Mouse (Mus musculus): ENCODE results near the gene Klhdc8a. TPM values are rescaled to one million over a fixed set of nuclear protein-coding genes. Genes with fewer than 3 reads are reported as not detected.

Klhdc8a gene
- total RNA-seq, 2 experiments from 2014 or later: 18.4 to 19.8 TPM

DNA sequence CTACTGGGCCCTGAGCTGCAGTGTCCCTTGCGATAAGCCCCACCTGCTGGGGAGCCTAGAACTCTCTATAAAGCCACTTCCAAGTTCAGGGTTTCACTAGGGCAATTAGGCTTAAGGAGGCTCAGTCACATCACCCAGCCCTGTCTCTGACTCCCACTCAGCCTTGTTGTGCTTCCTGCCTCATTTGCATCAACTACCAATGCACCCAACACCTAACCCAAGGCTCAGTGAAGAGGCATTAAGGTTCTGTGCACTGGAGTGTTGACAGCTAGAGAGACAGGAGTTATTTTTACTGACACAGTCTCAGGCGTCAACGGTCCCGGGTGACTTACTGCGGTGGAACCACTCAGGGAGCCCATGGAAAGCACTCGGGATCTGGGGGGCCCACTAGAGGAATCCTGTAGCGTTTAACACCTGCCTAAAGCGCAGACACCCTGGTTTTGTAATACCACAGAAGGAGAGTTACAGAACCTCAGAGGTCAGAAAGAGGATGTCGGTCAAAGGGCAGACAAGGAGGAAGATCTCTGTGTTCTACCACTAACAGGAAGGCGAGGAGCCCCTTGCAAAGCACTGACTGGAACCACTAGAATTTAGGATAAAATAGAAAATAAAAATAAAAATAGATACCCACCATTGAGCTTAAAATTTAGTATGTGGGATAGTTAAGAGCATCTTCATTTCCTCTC, 12.9 kb downstream of the Klhdc8a start:
- no peak for DNase-seq (ENCODE audit: extremely low spot score in 1 of 2, low spot score in 2 of 2)
- intact Hi-C loops (cut with DNase I): no loop called here

DNA sequence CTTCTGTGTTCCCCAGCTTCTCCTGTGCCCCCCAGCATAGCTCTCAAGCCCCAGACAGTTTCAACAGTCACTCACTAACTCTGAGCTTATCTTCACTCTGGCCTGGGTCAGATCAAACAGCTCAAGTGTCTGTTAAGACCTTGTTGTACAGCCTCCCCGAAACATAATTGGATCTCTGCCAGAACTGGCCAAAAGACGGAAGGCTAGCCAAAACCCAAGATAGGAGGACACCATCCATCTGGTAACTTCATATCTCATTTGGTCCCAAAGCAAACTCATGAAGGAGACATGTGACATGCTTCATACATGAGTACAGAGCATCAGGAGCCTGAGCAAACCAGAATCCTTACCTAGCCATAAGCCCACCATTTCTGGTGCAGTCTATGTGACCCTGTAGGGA, 13.6 kb downstream of the Klhdc8a start:
- no peak for DNase-seq (ENCODE audit: extremely low spot score in 1 of 2, low spot score in 2 of 2)
- intact Hi-C loops (cut with DNase I): loop anchor here (2.0 kb wide), 1 partner anchor 43 kb away; no protein-coding TSS in a partner anchor

DNA sequence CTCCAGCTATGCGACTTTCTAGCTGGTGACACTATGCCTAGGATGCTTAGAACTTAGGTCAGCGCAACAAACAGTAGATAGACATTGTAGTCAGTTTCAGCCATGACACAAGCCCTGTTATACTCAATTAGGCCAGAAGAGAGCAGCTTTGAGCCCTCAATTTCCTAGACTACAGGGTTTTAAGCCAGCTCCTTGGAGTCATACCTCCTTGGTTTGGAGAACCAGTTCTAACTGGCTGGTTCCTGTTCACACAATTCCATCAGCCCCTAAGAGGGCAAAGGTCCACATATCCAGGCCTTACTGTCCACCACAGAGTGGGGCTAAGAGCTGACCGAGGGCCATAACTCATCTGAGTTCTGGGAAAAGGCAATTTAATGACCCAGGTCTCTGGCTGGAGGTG, 14.3 kb downstream of the Klhdc8a start:
- no peak for DNase-seq (ENCODE audit: extremely low spot score in 1 of 2, low spot score in 2 of 2)
- intact Hi-C loops (cut with DNase I): loop anchor here (2.0 kb wide), 1 partner anchor 42 kb away; no protein-coding TSS in a partner anchor

DNA sequence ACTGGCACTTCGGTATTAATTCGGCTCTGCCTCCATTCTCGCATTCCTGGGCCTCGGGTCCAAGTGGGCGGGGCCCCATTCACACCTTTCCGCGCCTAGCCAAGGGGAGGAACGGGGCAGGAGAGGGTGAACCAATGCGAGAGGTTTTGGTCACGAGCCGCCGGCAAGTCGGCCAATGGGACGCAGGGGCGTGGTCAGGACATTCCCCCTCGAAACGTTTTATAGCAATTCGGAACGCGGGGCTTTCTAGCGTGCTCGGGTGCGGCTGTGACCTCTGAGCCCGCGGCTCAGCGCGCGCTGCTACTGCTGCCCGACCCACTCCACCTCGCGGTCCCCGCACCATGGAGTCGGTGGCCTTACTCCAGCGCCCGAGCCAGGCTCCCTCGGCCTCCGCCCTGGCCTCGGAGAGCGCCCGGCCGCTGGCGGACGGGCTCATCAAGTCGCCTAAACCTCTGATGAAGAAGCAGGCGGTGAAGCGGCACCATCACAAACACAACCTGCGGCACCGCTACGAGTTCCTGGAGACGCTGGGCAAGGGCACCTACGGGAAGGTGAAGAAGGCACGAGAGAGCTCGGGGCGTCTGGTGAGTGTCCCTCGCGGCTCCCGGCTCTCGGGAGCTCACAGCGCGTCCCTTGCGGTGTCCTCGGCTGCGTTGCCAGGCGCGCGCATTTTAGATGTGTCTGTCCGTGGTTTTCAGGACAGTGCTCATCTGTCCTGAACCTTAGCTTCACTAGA, 17.6 kb downstream of the Klhdc8a start, which contains the start of gene Nuak2:
Gene Nuak2, plus strand, starts transcription at position 238 of the 736 bp plus-strand sequence.
- intact Hi-C loops (cut with DNase I): no loop called here
- peak; percentile 70 to 91 for DNase-seq (ENCODE audit: extremely low spot score in 1 of 2, low spot score in 2 of 2)

DNA sequence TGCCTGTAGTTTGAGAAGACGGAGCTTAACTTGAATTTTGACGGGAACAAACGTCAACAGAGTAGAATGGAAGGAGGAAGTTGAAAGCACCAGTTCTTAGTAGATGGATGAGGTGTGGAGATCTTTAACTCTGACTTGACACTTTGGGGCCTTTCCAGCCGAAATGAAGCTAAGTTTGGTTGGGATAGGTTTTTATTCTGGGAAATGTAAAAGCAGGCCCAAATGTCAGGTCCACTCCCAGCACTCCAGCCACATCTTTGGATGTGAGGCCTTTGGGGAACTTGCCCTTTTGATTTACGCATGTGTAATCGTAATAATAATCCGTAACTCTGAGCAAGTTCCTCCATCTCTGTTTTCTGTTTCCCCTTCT, 18.2 kb downstream of the Klhdc8a start:
- DNase-seq (ENCODE audit: extremely low spot score in 1 of 2, low spot score in 2 of 2): no peak
- intact Hi-C loops (cut with DNase I): no loop called here

DNA sequence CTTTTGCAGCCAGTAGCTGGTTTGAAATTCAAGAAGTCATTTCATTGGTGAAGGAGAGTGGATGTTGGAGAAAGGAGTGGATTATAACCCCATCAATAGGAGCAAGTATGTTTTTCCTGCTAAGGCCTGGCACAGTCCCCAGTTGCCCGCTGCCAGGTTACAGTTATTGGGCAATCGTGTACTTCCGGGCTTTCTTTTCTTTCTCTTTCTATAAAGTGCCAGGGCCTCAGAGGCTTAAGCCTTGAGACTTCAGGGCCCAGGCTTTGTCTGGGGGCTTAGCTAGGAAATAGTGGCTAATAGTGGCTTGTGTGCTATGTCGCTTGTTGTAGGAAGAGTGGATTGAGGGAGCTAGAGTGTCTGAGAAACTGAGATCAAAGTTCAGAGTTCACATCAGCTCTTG, 19.0 kb downstream of the Klhdc8a start:
- intact Hi-C loops (cut with DNase I): no loop called here

DNA sequence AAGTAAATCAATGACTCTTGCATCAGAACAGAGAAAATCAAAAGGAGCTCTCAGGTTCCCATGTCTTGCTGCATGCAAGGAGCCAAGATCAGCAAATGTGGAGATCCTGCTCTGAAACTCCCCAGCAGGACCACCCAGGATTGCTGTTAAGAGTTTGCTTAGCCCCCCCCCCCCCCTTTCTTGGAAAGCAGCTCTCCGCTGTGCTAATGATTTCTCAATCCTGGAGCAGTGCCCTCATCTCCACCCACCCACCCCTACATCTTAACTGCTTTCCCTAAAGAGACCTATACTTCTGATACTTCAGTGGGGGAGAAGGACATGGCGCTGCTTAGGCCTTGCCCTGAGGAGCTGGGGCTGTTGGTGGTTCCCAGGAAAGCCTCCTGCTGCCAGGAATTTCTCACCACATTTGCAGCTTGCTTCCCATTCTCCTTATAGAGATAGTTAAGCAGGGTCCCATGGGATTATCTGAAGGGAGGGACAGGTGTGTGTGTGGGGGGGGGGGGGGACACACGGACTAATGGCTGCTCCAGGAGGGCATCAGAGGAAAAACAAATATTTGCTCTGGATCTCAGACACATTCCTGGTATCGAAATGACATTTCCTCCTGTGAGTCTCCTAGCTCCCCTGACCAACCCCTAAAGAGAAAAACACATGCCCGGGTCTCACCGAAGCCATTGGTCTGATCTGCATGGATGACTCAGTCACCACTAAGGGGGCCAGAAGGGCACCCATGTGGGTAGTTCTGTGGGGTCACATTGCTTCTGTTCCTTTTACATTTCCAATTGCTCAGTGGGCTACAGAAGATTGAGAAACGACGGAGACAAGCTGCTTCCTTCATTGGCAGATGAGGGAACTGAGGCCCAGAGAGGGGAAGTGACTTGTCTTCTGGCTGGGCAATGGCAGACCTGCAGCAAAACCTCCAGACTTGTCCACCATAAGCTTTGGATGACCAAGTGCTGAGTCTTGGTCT, 19.8 kb downstream of the Klhdc8a start:
- no peak for DNase-seq (ENCODE audit: extremely low spot score in 1 of 2, low spot score in 2 of 2)
- intact Hi-C loops (cut with DNase I): no loop called here

More for the DNA sequence above, 19.0 kb downstream of the Klhdc8a start:
- DNase-seq (ENCODE audit: extremely low spot score in 1 of 2, low spot score in 2 of 2): no peak

DNA sequence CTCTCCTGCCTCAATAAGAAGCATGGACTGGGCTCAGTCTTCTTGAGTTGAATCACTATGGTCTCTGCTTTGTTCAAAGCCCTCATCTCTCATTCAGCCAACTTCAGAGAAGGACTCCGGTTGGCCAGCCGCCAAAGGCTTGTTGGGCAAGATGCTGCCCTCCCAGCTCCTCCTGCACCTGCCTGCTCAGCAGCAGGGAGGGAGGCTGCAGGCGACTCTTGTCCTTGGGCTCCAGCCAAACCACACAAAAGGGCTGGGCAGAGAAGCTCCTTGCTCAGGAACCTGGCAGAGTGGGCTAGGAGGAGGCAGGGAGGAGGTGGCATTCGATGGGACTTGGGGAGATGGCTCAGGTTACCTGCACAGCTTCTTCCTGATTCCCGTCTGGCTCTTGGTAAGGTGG, 20.8 kb downstream of the Klhdc8a start:
- intact Hi-C loops (cut with DNase I): no loop called here
- peak in 1 of 2 experiments; percentile 79 for DNase-seq (ENCODE audit: extremely low spot score in 1 of 2, low spot score in 2 of 2)

DNA sequence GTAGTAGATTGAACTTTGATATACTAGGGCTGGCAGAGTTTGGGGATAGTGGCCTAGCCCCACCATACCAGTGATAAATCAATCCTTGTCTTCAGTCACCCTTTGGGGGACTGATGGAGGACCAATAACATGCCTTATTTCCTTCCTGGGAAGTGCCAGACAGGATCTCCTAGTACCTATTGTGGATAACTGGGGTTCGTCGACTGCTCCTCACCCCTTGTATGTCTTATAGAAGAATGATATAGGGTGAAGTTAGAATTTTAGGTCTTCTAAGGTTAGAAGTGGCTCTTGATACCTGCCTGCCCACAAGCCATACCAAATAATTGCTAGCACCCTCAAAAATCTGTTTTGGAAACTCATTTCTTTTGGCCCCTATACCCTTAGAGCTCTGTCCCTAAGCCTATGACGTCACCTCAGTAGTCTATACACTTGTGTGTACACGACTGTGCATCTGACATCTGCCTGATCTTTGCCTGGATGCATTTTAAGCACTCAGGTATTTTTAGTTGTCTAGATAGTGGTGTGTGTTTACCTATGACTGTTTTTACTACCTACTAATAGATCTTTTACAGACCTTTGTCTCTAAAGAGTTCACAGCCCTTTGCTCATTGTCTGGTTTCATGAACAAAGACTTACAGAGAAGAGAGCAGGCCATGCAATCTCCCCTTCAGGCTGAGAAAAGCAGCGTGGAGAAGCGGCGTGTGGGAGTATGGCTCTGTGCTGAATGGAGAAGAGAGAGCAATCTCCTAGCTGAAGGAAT, 23.6 kb downstream of the Klhdc8a start:
- no peak for DNase-seq (ENCODE audit: extremely low spot score in 1 of 2, low spot score in 2 of 2)
- intact Hi-C loops (cut with DNase I): no loop called here

DNA sequence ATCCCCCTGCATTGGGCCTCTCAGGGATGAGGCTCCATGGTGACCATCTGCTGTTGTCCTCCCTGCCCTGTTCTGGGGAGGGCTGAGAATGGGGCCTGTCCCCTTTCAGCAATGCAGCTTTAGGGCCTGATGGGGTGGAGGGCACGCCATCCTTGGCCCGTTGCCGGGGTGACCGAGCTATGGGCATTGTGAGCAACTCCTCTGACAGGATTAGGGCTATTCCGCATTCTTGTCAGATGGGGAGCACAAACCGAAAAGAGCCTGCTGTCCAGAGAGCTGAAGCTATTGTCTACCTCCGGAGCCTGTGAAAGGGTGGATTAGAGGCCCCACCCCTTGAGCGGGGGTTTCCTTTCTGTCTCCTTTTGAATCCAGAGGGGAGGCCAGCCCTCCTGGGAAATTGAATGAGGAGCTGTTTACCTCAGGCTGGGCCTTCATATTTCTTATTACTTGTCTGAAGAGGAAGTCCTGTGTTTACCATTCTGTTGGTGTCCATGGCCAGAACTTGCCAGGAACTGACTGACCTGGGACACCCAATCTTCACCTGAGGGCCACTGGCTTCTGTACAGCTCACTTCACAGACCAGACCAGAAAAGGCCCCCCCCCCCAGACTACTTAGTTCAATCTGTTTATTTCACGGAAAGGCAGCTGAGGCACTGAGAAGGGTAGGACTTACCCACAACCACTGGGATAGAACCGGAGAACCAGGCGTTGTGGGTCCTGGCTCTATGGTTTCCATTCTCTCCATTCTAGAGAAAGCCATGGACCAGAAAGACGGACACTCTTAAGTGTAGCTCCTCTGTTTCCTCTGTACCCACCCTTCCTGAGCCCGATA, 24.5 kb downstream of the Klhdc8a start:
- DNase-seq (ENCODE audit: extremely low spot score in 1 of 2, low spot score in 2 of 2): peak in 1 of 2 experiments; percentile 47
- intact Hi-C loops (cut with DNase I): no loop called here

DNA sequence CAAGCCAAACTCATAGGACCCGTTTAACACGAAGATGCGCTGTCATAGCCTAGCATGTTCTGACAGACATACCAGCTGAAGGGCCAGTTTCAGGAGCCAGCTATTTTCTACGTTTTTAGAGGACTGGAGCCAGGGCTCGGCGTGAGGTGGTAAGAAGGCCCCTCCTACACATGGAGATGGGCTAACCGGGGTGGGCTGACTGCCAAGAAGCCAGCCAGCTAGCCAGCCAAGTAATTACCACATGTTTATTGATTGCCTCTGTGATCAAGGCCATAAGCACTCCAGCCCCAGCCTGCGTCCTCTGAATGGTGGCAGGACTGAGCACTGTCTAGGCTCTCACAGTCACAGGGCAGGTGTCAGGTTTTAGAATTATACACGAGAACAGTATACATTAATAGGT, 28.4 kb downstream of the Klhdc8a start:
- DNase-seq (ENCODE audit: extremely low spot score in 1 of 2, low spot score in 2 of 2): no peak
- intact Hi-C loops (cut with DNase I): no loop called here

DNA sequence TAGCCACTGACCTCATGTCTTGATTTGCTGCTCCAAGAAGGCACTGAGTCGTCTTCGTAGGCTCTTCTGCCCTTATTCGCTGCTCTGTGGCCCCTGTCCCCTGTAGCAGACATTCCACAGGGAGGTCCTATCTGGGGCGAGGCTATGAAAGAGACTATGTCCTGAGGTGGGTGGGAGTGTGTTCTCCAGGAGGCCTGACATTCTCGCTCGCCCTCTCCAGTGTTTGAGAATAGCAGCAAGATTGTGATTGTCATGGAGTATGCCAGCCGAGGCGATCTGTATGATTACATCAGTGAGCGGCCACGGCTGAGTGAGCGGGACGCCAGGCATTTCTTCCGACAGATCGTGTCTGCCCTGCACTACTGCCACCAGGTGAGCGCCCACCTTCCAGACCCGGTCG, 29.1 kb downstream of the Klhdc8a start:
- DNase-seq (ENCODE audit: extremely low spot score in 1 of 2, low spot score in 2 of 2): no peak
- intact Hi-C loops (cut with DNase I): no loop called here

DNA sequence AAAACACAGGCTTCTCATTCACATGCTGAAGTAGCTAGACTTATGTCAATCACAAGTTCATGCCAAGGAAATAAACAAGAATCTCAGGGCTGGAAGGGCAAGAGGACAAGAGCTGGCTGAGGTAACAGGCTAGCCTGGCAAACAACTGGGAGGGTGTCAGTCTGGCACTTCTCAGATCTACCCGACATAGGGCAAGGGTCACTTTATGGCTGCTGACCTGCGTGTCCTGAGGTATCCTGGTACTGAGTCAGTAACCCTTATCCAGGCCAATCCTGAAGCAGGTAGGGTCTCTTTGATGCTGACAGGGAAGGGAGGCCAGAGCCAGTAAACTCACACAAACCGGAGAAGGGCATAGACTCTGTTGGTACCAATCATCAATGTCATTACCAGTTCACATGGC, 30.1 kb downstream of the Klhdc8a start:
- intact Hi-C loops (cut with DNase I): no loop called here
- DNase-seq (ENCODE audit: extremely low spot score in 1 of 2, low spot score in 2 of 2): no peak

DNA sequence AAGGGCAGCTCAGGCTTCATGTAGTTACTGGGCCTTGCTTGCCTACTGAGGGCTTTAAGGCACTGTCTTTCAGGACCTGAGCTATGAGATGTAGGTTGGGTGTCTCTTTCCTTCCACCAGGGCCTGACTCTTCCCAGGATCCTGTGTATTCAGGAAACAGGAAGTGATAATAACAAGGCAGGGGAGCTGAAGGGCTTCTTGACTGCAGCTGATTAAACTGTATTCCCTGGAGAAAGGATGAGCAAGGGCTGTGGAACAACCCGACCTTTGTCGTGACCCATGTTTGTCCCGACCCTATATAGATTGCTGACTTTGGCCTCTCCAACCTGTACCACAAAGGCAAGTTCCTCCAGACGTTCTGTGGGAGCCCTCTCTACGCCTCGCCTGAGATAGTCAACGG, 31.2 kb downstream of the Klhdc8a start:
- intact Hi-C loops (cut with DNase I): no loop called here
- no peak for DNase-seq (ENCODE audit: extremely low spot score in 1 of 2, low spot score in 2 of 2)

DNA sequence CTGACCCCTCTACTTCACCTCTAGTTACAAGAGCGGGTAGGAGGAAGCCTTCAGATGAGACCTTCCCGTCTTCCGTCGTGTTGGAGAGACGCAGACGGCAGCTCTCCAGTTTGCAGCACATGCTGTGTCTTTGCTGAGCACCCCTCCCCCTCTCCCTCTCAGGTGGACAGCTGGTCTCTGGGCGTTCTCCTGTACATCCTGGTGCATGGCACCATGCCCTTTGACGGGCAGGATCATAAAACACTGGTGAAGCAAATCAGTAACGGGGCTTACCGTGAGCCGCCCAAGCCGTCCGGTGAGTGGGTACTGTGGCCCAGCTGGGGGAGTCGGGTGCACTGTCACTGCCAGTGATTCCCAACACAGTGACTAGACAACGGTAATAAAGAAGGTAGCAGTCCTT, 32.0 kb downstream of the Klhdc8a start:
- intact Hi-C loops (cut with DNase I): no loop called here
- DNase-seq (ENCODE audit: extremely low spot score in 1 of 2, low spot score in 2 of 2): no peak

DNA sequence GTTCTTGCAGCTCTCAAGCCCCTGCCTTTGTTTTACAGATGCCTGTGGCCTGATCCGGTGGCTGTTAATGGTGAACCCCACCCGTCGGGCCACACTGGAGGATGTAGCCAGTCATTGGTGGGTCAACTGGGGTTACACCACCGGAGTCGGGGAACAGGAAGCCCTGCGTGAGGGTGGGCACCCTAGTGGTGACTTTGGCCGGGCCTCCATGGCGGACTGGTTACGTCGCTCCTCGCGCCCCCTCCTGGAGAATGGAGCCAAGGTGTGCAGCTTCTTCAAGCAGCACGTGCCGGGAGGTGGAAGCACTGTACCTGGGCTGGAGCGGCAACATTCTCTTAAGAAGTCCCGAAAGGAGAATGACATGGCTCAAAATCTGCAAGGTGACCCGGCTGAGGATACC, 32.9 kb downstream of the Klhdc8a start:
- intact Hi-C loops (cut with DNase I): no loop called here
- DNase-seq (ENCODE audit: extremely low spot score in 1 of 2, low spot score in 2 of 2): no peak

DNA sequence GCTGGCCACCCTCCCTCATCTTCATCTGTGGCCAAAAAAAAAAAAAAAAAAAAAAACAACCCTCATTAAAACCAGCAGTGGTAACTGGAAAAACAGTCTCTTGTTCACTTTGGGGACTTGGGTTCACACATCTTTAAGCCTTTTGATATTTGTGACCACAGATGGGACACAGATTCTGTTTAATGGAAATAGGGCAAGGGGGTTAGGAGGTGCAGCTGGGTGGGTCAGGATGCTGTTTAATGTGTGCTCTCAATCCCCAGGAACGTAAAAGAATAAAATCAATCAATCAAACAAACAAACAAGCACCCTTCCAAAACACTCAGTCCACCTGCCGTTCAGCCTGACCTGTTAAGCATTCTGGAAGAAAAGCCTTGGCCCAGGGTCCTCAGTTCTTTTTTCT, 34.8 kb downstream of the Klhdc8a start:
- DNase-seq (ENCODE audit: extremely low spot score in 1 of 2, low spot score in 2 of 2): no peak
- intact Hi-C loops (cut with DNase I): no loop called here

DNA sequence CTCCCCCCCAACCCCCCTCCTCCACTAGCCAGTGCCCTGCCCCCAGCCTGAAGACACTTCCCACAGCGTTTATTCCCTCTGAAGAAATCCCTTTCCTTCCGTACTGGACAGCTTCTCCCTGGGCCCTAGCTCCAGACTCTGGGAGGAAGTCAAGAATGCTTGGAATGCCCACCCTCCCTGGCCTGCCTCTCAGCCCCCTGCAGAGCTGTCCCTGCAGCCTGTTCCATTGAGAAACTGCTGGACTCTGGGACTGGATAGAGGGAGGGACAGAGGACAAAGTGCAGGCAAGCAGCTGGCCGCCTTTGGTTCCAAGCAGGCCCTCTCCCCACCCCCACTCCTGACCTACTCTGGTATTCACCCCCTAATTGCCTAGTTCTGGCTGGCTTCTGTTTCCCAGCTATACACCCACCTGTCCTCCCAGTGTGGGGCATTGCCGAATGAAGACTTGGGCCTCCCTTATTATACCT, 35.3 kb downstream of the Klhdc8a start:
- intact Hi-C loops (cut with DNase I): no loop called here
- peak in 1 of 2 experiments; percentile 87 for DNase-seq (ENCODE audit: extremely low spot score in 1 of 2, low spot score in 2 of 2)
